Mouse (Mus musculus): ENCODE measurements around the gene Ntn5. TPM values are rescaled to one million over a fixed set of nuclear protein-coding genes. Genes with fewer than 3 reads are reported as not detected.
A peak's percentile ranks its signal among the peaks of the same experiment; 100 is the strongest.

Ntn5 gene
- polyA plus RNA-seq, 1 experiment from 2014 or later = 0.41 TPM

DNA sequence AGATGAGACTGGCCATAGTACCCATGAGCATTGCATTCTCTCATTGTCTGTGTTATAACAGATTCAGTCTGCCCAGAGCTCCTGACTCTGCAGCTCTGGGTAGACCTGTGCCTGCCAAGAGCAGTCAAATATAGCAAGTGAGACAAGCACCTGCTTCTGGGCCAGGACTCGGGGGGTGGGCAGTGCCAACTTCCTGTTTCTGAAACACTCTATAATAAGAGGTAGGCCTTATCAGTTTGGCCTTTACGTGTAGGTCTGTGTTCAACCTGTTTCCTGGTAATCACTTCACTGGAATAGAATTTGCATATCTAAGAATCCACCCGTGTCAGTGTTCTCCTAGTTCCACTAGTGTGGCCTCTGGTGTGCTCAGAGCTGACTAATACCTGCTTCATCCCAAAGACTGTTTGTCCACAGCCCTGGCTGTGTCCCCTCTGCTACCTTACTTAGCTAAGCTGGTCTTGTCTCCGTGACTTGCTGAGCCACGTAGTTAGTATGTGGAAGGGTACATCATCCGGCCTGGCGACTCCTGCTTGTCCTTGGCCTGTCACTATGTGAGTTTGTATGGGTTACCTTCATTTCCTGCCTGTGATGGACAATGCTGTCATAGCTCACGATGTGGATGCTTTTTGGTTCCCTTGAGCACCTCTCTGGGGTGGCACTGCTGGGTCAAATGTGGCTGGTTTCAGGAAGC, 2.6 kb upstream of the Ntn5 start:
- no peak overlapping the region for H3K4me3 ChIP-seq (ENCODE audit: low read depth, low read length)
- no peaks in the 10 kb centered on the region for H3K9me3 ChIP-seq (ENCODE audit: control insufficient read depth, low read length)
- H3K27me3 ChIP-seq (ENCODE audit: control insufficient read depth, insufficient read depth, low read length) = no peaks in the 10 kb centered on the region
- TF ChIP-seq EP300 (optimal IDR thresholded peaks at IDR 0.05) = no peak
- no peak for TF ChIP-seq CTCF (IDR thresholded peaks at IDR 0.05; ENCODE audit: low read depth)
- DNase-seq (ENCODE audit: low spot score) = peak; percentile 71
- peaks cover 5% of the 10 kb centered on the region; the same call in 1 of the 2 replicates for H3K4me1 ChIP-seq (replicated peaks; ENCODE audit: control insufficient read depth, insufficient read depth)
- peak overlapping the region; percentile 79 for H3K27ac ChIP-seq (replicated peaks)
- H3K9ac ChIP-seq (ENCODE audit: low read length) = 0 out of 2 replicates have a peak overlapping the region, but pooled peaks have one; percentile 31
- H3K4me2 ChIP-seq (replicated peaks; ENCODE audit: low read depth) = no peak overlapping the region
- 60% methylated on average over 8 of the region's 8 CpGs for WGBS
- H3K36me3 ChIP-seq (ENCODE audit: control insufficient read depth, insufficient read depth, low read length) = no peaks in the 10 kb centered on the region
- peak; percentile 61 for ATAC-seq (ENCODE audit: low FRiP score, low TSS enrichment)

DNA sequence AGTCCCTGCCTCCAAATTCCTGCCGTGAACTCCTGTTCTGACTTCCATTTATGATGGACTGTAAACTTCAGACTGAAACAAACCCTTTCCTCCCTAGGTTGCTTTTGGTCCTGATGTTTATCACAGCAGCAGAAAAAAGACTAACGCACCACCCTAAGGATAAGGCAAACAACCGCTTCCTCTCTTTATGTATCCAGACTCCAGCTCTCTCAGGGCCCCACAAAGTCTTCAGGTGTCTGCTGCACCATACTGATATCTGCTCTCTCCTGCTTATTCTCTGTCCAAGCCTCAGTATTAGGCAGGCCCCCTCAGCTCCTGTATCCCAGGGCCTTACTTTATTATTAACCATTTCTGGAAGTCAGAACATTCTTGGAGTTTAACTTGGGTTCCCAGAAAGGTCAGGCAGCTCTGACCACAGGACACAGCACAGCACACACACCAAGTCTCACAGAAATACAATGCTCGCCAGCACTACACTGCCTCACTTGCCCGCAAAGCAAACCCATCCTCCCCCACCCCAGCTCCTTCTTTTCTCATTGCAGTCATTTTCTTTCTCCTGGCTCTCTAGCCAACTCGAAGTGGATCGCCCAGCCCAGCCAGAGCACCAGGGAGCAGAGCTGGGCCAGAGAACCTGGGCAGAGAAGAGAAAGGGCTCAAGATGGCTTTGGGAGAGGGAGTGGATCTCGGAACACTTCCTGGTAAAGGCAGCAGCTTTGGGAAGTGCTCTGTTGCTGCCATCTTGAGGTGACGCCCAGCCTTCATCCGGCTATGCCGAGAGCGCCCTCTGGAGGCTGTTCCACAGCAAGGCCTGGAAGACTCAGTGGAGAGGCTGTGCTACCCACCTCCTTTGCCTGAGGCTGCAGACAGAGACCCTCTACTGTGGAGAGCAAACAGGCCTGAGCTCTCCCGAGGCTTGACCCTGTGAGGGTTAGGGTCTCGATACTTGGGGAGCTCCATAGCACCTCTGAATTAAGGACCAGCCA, 1.4 kb upstream of the Ntn5 start:
- no peaks in the 10 kb centered on the region for H3K36me3 ChIP-seq (ENCODE audit: control insufficient read depth, insufficient read depth, low read length)
- no peak overlapping the region for H3K4me3 ChIP-seq (ENCODE audit: low read depth, low read length)
- DNase-seq (ENCODE audit: low spot score) = peak; percentile 94
- peak; percentile 34; the same call in 1 of the 2 replicates for ATAC-seq (ENCODE audit: low FRiP score, low TSS enrichment)
- H3K4me2 ChIP-seq (replicated peaks; ENCODE audit: low read depth) = peak overlapping the region; percentile 25; the same call in 1 of the 2 replicates
- H3K27me3 ChIP-seq (ENCODE audit: control insufficient read depth, insufficient read depth, low read length) = no peaks in the 10 kb centered on the region
- peak overlapping the region; percentile 66 for H3K27ac ChIP-seq (replicated peaks)
- no peaks in the 10 kb centered on the region for H3K9me3 ChIP-seq (ENCODE audit: control insufficient read depth, low read length)
- peak; percentile 100 for TF ChIP-seq CTCF (IDR thresholded peaks at IDR 0.05; ENCODE audit: low read depth)
- no peak for TF ChIP-seq EP300 (optimal IDR thresholded peaks at IDR 0.05)
- no peak overlapping the region for H3K9ac ChIP-seq (ENCODE audit: low read length)
- peaks cover 7% of the 10 kb centered on the region; the same call in 1 of the 2 replicates for H3K4me1 ChIP-seq (replicated peaks; ENCODE audit: control insufficient read depth, insufficient read depth)
- 26% methylated on average over 14 of the region's 14 CpGs for WGBS

DNA sequence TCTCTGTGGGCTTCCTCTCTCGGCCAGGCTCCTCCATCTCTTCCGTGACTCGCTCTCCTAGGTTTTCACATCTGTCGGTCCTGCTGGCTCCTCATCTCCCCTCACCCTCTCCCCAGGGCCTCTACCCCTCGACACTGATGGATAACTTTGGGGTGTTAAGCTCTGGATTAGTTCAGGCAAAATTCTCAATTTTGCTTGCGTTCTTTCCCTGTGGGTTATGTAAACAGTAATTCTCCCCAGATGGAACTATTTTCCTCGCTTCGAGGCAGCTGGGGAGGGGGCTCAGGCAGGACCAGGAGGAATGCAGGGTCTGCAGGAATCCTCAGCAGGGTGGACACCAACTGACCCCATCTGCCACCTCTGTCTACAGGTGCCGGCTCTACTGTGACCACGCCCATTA, 2.0 kb downstream of the Ntn5 start:
- Histone ChIP-seq H3K36me3 (ENCODE audit: control insufficient read depth, insufficient read depth, low read length) (no peaks in the 10 kb centered on the region), H3K9ac (ENCODE audit: low read length) (0 out of 2 replicates have a peak overlapping the region, but pooled peaks have one; percentile 8), H3K4me1 (replicated peaks; ENCODE audit: control insufficient read depth, insufficient read depth) (peaks cover 7% of the 10 kb centered on the region; the same call in 1 of the 2 replicates), H3K4me2 (replicated peaks; ENCODE audit: low read depth) (no peak overlapping the region), H3K9me3 (ENCODE audit: control insufficient read depth, low read length) (no peaks in the 10 kb centered on the region), H3K27me3 (ENCODE audit: control insufficient read depth, insufficient read depth, low read length) (no peaks in the 10 kb centered on the region), H3K27ac (replicated peaks) (no peak overlapping the region), H3K4me3 (ENCODE audit: low read depth, low read length) (no peak overlapping the region)
- ATAC-seq (ENCODE audit: low FRiP score, low TSS enrichment) (no peak), DNase-seq (ENCODE audit: low spot score) (no peak)
- TF ChIP-seq EP300 (optimal IDR thresholded peaks at IDR 0.05) = no peak
- no peak for TF ChIP-seq CTCF (IDR thresholded peaks at IDR 0.05; ENCODE audit: low read depth)
- 36% methylated on average over 10 of the region's 10 CpGs for WGBS

- H3K4me3 ChIP-seq (ENCODE audit: low read depth, low read length) = no peak overlapping the region
- no peak for TF ChIP-seq EP300 (optimal IDR thresholded peaks at IDR 0.05)
- TF ChIP-seq CTCF (IDR thresholded peaks at IDR 0.05; ENCODE audit: low read depth) = no peak
- H3K27ac ChIP-seq (replicated peaks) = no peak overlapping the region
- H3K27me3 ChIP-seq (ENCODE audit: control insufficient read depth, insufficient read depth, low read length) = no peaks in the 10 kb centered on the region
- no peaks in the 10 kb centered on the region for H3K36me3 ChIP-seq (ENCODE audit: control insufficient read depth, insufficient read depth, low read length)
- no peak for DNase-seq (ENCODE audit: low spot score)
- peaks cover 7% of the 10 kb centered on the region; the same call in 1 of the 2 replicates for H3K4me1 ChIP-seq (replicated peaks; ENCODE audit: control insufficient read depth, insufficient read depth)
- H3K9me3 ChIP-seq (ENCODE audit: control insufficient read depth, low read length) = no peaks in the 10 kb centered on the region
- no peak overlapping the region for H3K9ac ChIP-seq (ENCODE audit: low read length)
- H3K4me2 ChIP-seq (replicated peaks; ENCODE audit: low read depth) = no peak overlapping the region
- WGBS = 53% methylated on average over 3 of the region's 3 CpGs
- no peak for ATAC-seq (ENCODE audit: low FRiP score, low TSS enrichment)
These were observed 3.0 kb downstream of the Ntn5 start for GRCm38 (mm10) chr7:45686841-45687240.

- no peaks in the 10 kb centered on the region for H3K36me3 ChIP-seq (ENCODE audit: control insufficient read depth, insufficient read depth, low read length)
- WGBS = 65% methylated on average over 6 of the region's 6 CpGs
- no peak for TF ChIP-seq CTCF (IDR thresholded peaks at IDR 0.05; ENCODE audit: low read depth)
- TF ChIP-seq EP300 (optimal IDR thresholded peaks at IDR 0.05) = no peak
- DNase-seq (ENCODE audit: low spot score) = no peak
- H3K4me2 ChIP-seq (replicated peaks; ENCODE audit: low read depth) = no peak overlapping the region
- no peak for ATAC-seq (ENCODE audit: low FRiP score, low TSS enrichment)
- no peaks in the 10 kb centered on the region for H3K9me3 ChIP-seq (ENCODE audit: control insufficient read depth, low read length)
- H3K27me3 ChIP-seq (ENCODE audit: control insufficient read depth, insufficient read depth, low read length) = no peaks in the 10 kb centered on the region
- no peak overlapping the region for H3K9ac ChIP-seq (ENCODE audit: low read length)
- peaks cover 7% of the 10 kb centered on the region; the same call in 1 of the 2 replicates for H3K4me1 ChIP-seq (replicated peaks; ENCODE audit: control insufficient read depth, insufficient read depth)
- no peak overlapping the region for H3K4me3 ChIP-seq (ENCODE audit: low read depth, low read length)
- no peak overlapping the region for H3K27ac ChIP-seq (replicated peaks)
These were observed 5.3 kb downstream of the Ntn5 start for GRCm38 (mm10) chr7:45689099-45689498.

Measured in stomach, postnatal 0 days (tissue).